Mouse (Mus musculus) olfactory bulb, adult 2 months (tissue): ENCODE data around the gene Tmem266. TPM values are rescaled to one million over a fixed set of nuclear protein-coding genes. Genes with fewer than 3 reads are reported as not detected.

Experiments
- H3K27ac ChIP-seq: fragments of 200-500 bp; 2 replicates; pipeline ENCODE4 v1.5.1; 2012; ENCODE audit warnings: low read depth, low read length; ENCODE audit not compliant: insufficient read depth
- H3K4me1 ChIP-seq: fragments of 200-500 bp; 2 replicates; pipeline ENCODE4 v1.6.1; 2012; ENCODE audit warnings: low read length; ENCODE audit not compliant: control insufficient read depth, insufficient read depth
- H3K4me3 ChIP-seq: fragments of 200-500 bp; 2 replicates; pipeline ENCODE4 v1.5.1; 2012; ENCODE audit warnings: mild to moderate bottlenecking, low read depth, low read length, moderate library complexity; ENCODE audit not compliant: insufficient read depth
- CTCF ChIP-seq: fragments of 200-500 bp; IDR thresholded peaks from 2 replicates; pipeline ENCODE4 v1.5.1; 2012; ENCODE audit warnings: low read depth, mild to moderate bottlenecking, low read length, moderate library complexity; ENCODE audit not compliant: insufficient read depth
- POLR2A ChIP-seq: fragments of 200-500 bp; IDR thresholded peaks from 2 replicates; pipeline ENCODE4 v1.6.1; 2012; ENCODE audit warnings: mild to moderate bottlenecking, low read depth, low read length, moderate library complexity; ENCODE audit not compliant: insufficient read depth
- WGBS: fragments of 180-500 bp; shearing (Covaris S2); methylation state at CpG from one replicate; pipeline ENCODE4 v1.1.7; 2018; 5-methylcytosine and 5-hydroxymethylcytosine counted together
- polyA plus RNA-seq: library from polyadenylated mRNA; stranded (reverse); fragments of >200 nt; gene quantifications from 2 replicates; pipeline ENCODE4 v1.2.4, GENCODE M21; 2012; ENCODE audit warnings: low replicate concordance; ENCODE audit not compliant: missing spikeins, insufficient read depth, insufficient read length

The Tmem266 gene
- polyA plus RNA-seq: not detected in 2 replicates

- WGBS: 1% methylated on average over 68 of the region's 82 CpGs
- Histone ChIP-seq H3K4me3 (peak within 1 kb of the TSS; percentile 77), H3K27ac (0 out of 2 replicates have a peak within 1 kb of the TSS, but pooled peaks have one; percentile 16), H3K4me1 (peaks cover 2% of the 10 kb centered on the region; the same call in 1 of the 2 replicates)
- peak; percentile 48; the same call in 1 of the 2 replicates for TF ChIP-seq POLR2A
- no peak for TF ChIP-seq CTCF
Measured at GRCm38 (mm10) chr9:55326515-55327233, at the start of gene Tmem266, which contains the start of gene Nrg4. Gene Tmem266 (plus strand): TSS chr9:55326913. Gene Nrg4 (minus strand): TSS chr9:55326844.

DNA sequence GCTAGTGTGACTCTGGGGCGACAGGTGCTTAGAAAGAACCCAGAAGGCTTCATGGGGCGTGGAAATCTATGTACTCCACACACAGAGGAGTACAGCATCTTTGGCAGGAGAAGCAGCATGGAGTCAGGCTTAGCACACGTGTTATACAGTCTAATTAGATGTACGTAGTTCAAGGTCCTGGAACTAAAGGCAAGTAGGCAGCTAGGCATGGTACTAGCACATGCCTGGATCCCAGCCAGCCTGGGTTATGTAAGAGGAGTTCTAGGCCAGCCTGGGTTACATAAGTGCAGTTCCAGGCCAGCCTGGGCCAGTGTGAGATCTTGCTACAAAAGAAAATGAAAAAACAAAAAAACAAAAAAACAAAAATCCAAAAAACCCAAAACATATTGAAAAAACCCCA lies 49.2 kb upstream of the Tmem266 start:
- TF ChIP-seq CTCF: no peak
- no peak for TF ChIP-seq POLR2A
- WGBS: 80% methylated on average over 4 of the region's 4 CpGs
- no peak overlapping the region for H3K27ac ChIP-seq
- no peak overlapping the region for H3K4me3 ChIP-seq
- H3K4me1 ChIP-seq: no peaks in the 10 kb centered on the region

- Histone ChIP-seq H3K4me1 (no peaks in the 10 kb centered on the region), H3K4me3 (no peak overlapping the region), H3K27ac (no peak overlapping the region)
- 90% methylated on average over 8 of the region's 8 CpGs for WGBS
- TF ChIP-seq POLR2A: no peak
- no peak for TF ChIP-seq CTCF
Measured at GRCm38 (mm10) chr9:55279114-55279825, 47.4 kb upstream of the Tmem266 start.

DNA sequence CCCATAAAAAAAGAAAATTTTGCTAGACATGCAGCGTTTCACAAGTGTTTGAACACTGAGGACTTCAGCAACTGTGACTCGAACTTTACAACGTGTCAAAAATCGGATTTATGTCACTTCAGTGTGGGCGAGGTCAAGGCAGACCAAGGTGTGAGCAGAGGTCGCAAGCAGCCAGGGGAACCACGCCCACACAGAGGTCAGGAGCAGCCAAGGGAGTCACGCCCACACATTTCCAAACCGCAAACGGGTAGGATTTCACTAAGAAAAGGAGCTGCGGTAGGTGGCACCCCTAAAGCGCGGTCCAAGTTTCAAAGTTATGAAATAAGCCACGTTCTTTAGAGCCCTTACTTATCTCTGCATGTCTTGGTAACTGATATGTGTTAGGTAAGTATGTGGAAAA lies 43.2 kb upstream of the Tmem266 start:
- H3K4me3 ChIP-seq: no peak overlapping the region
- 14% methylated on average over 14 of the region's 14 CpGs for WGBS
- TF ChIP-seq POLR2A (no peak), CTCF (no peak)

GRCm38 (mm10) chr9:55285197-55285596 lies 41.5 kb upstream of the Tmem266 start:
- WGBS: 85% methylated on average over 3 of the region's 3 CpGs
- no peaks in the 10 kb centered on the region for H3K4me1 ChIP-seq
- H3K27ac ChIP-seq: no peak overlapping the region
- no peak for TF ChIP-seq POLR2A
- no peak for TF ChIP-seq CTCF
- H3K4me3 ChIP-seq: no peak overlapping the region

More for the DNA sequence above, 43.2 kb upstream of the Tmem266 start:
- Histone ChIP-seq H3K27ac (no peak overlapping the region), H3K4me1 (no peaks in the 10 kb centered on the region)

DNA sequence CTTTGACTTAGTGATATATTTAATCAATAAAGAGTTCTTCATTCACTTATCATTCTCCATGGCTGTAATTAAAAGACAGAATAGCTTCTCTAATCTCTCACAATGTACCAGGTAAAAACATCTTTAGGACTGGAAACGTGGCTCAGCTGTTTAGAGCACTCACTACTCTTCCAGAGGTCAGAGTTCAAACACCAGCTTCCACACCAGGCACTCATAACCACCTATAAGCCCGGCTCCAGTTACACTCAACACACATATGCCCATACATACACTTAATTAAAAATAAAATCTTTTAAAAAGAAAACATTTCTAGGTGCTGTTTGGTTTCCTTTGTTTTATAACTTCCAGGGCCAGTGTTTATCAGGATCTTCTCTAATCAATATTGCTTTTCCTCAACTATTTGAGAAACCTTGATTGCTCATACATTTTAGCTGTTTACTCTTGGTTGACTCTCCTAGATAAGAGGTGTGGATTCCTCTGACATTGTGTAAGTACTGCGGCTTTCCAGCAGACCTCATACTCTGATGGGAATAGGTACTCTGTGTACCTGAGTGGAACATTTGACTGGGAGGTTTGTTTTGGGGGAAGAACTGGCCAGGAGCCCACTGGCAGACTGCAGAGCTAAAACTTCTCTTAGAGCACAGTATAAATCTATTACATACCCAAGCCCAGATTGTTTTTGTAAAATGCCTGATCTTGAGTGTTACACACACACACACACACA lies 37.1 kb upstream of the Tmem266 start:
- no peak for TF ChIP-seq POLR2A
- TF ChIP-seq CTCF: no peak
- Histone ChIP-seq H3K4me3 (no peak overlapping the region), H3K4me1 (no peaks in the 10 kb centered on the region), H3K27ac (no peak overlapping the region)
- 77% methylated on average over 3 of the region's 3 CpGs for WGBS

GRCm38 (mm10) chr9:55291966-55292365 lies 34.7 kb upstream of the Tmem266 start:
- no peak overlapping the region for H3K27ac ChIP-seq
- no peak for TF ChIP-seq POLR2A
- no peak for TF ChIP-seq CTCF

GRCm38 (mm10) chr9:55296221-55296620 lies 30.5 kb upstream of the Tmem266 start:
- Histone ChIP-seq H3K4me1 (no peaks in the 10 kb centered on the region), H3K4me3 (no peak overlapping the region), H3K27ac (no peak overlapping the region)
- TF ChIP-seq POLR2A (no peak), CTCF (no peak)
- 23% methylated on average over 2 of the region's 2 CpGs for WGBS

More at GRCm38 (mm10) chr9:55291966-55292365, 34.7 kb upstream of the Tmem266 start:
- H3K4me1 ChIP-seq: no peaks in the 10 kb centered on the region
- H3K4me3 ChIP-seq: no peak overlapping the region
- 93% methylated on average over 4 of the region's 4 CpGs for WGBS
